Mouse (Mus musculus) MEL (cell line): ENCODE data around the gene Rgl1. TPM values are rescaled to one million over a fixed set of nuclear protein-coding genes. Genes with fewer than 3 reads are reported as not detected.

ENCODE experiments used
- DNase-seq: peaks from one replicate; pipeline ENCODE4 v3.0.0; 2011; ENCODE audit warnings: low read depth, low spot score
- H3K27ac ChIP-seq: 2 replicates; pipeline ENCODE4 v1.5.1; 2012; ENCODE audit warnings: low read depth, mild to moderate bottlenecking, control low read depth, low read length, moderate library complexity; ENCODE audit not compliant: control insufficient read depth
- H3K27me3 ChIP-seq, 2 experiments: fragments of 150-350 bp in 1 of 2; sonication (generic) in 1 of 2; 2 replicates each; pipeline ENCODE4 v1.6.1; 2012; ENCODE audit warnings: low read length in 2 of 2, mild to moderate bottlenecking in 2 of 2, improper control_type of control experiment in 1 of 2, moderate library complexity in 1 of 2; ENCODE audit not compliant: insufficient read depth in 2 of 2, control insufficient read depth in 1 of 2
- H3K36me3 ChIP-seq, 2 experiments: 2 replicates each; pipeline ENCODE4 v1.6.1; 2012 to 2014; ENCODE audit warnings: low read length in 2 of 2, improper control_type of control experiment in 1 of 2, inconsistent platforms in 1 of 2, mild to moderate bottlenecking in 1 of 2; ENCODE audit not compliant: insufficient read depth in 2 of 2, control insufficient read depth in 1 of 2
- H3K4me1 ChIP-seq, 2 experiments: fragments of 150-350 bp in 1 of 2; sonication (generic) in 1 of 2; 2 replicates each; pipeline ENCODE4 v1.6.1; 2012; ENCODE audit warnings: low read length in 2 of 2, improper control_type of control experiment in 1 of 2, mild to moderate bottlenecking in 1 of 2; ENCODE audit not compliant: insufficient read depth in 2 of 2, control insufficient read depth in 1 of 2
- H3K4me3 ChIP-seq, 2 experiments: fragments of 150-350 bp in 1 of 2; sonication (generic) in 1 of 2; 2 replicates each; pipeline ENCODE4 v1.5.1; 2012; ENCODE audit warnings: low read depth in 2 of 2, low read length in 2 of 2, mild to moderate bottlenecking in 2 of 2, moderate library complexity in 2 of 2, control low read depth in 1 of 2, improper control_type of control experiment in 1 of 2; ENCODE audit not compliant: control insufficient read depth in 1 of 2, insufficient read depth in 1 of 2
- H3K79me2 ChIP-seq: 2 replicates; pipeline ENCODE4 v1.6.1; 2012; ENCODE audit warnings: mild to moderate bottlenecking, low read length, moderate library complexity; ENCODE audit not compliant: control insufficient read depth, poor library complexity, insufficient read depth
- H3K9ac ChIP-seq: 2 replicates; pipeline ENCODE4 v1.6.1; 2012; ENCODE audit warnings: low read depth, mild to moderate bottlenecking, control low read depth, low read length, moderate library complexity; ENCODE audit not compliant: control insufficient read depth, poor library complexity, severe bottlenecking
- H3K9me3 ChIP-seq: fragments of 150-350 bp; sonication (generic); replicated peaks from 2 replicates; pipeline ENCODE4 v1.6.1; 2012; ENCODE audit warnings: mild to moderate bottlenecking, low read length, improper control_type of control experiment, moderate library complexity; ENCODE audit not compliant: insufficient read depth
- BHLHE40 ChIP-seq: IDR thresholded peaks from 2 replicates; pipeline ENCODE4 v1.6.1; 2012; ENCODE audit warnings: low read depth, mild to moderate bottlenecking, inconsistent platforms, low read length, improper control_type of control experiment, borderline replicate concordance
- CHD1 ChIP-seq: IDR thresholded peaks from 2 replicates; pipeline ENCODE4 v1.6.1; 2012; ENCODE audit warnings: low read depth, mild to moderate bottlenecking, inconsistent platforms, low read length, improper control_type of control experiment
- CHD2 ChIP-seq: IDR thresholded peaks from 2 replicates; pipeline ENCODE4 v1.6.1; 2011; ENCODE audit warnings: low read length, improper control_type of control experiment
- CTCF ChIP-seq, 3 experiments: IDR thresholded peaks in 2 of 3; conservative IDR thresholded peaks in 1 of 3; 2 replicates each; pipeline ENCODE4 v1.5.1; 2011 to 2012; ENCODE audit warnings: low read length in 3 of 3, low read depth in 2 of 3, mild to moderate bottlenecking in 2 of 3, improper control_type of control experiment in 1 of 3, inconsistent platforms in 1 of 3, mixed read lengths in 1 of 3, moderate library complexity in 1 of 3; ENCODE audit not compliant: control insufficient read depth in 1 of 3, insufficient read depth in 1 of 3, poor library complexity in 1 of 3, severe bottlenecking in 1 of 3
- E2F4 ChIP-seq: IDR thresholded peaks from 2 replicates; pipeline ENCODE4 v1.6.1; 2011; ENCODE audit warnings: low read depth, low read length, improper control_type of control experiment, borderline replicate concordance
- ELF1 ChIP-seq: IDR thresholded peaks from 2 replicates; pipeline ENCODE4 v1.6.1; 2014; ENCODE audit warnings: low read depth, mild to moderate bottlenecking, inconsistent platforms, low read length, improper control_type of control experiment, moderate library complexity
- EP300 ChIP-seq, 2 experiments: IDR thresholded peaks; 2 replicates each; pipeline ENCODE4 v1.6.1; 2011; ENCODE audit warnings: improper control_type of control experiment in 2 of 2, low read length in 2 of 2, low read depth in 1 of 2, mild to moderate bottlenecking in 1 of 2
- ETS1 ChIP-seq: IDR thresholded peaks from 2 replicates; pipeline ENCODE4 v1.6.1; 2012; ENCODE audit warnings: low read depth, mild to moderate bottlenecking, inconsistent platforms, low read length, improper control_type of control experiment, moderate library complexity
- HCFC1 ChIP-seq: IDR thresholded peaks from 2 replicates; pipeline ENCODE4 v1.6.1; 2012; ENCODE audit warnings: low read depth, mild to moderate bottlenecking, inconsistent platforms, low read length, improper control_type of control experiment, moderate library complexity
- JUND ChIP-seq: IDR thresholded peaks from 2 replicates; pipeline ENCODE4 v1.6.1; 2011; ENCODE audit warnings: low read depth, mild to moderate bottlenecking, improper control_type of control experiment, low read length
- KAT2A ChIP-seq: conservative IDR thresholded peaks from 2 replicates; pipeline ENCODE4 v1.6.1; 2012; ENCODE audit warnings: low read depth, low read length, improper control_type of control experiment, inconsistent platforms
- MAFK ChIP-seq: IDR thresholded peaks from 2 replicates; pipeline ENCODE4 v1.6.1; 2011; ENCODE audit warnings: low read depth, mild to moderate bottlenecking, low read length, improper control_type of control experiment, borderline replicate concordance
- MAX ChIP-seq: IDR thresholded peaks from 2 replicates; pipeline ENCODE4 v1.6.1; 2011; ENCODE audit warnings: low read length, improper control_type of control experiment
- MAZ ChIP-seq: IDR thresholded peaks from 2 replicates; pipeline ENCODE4 v1.6.1; 2012; ENCODE audit warnings: low read depth, mild to moderate bottlenecking, inconsistent platforms, low read length, improper control_type of control experiment
- MEF2A ChIP-seq: IDR thresholded peaks from 2 replicates; pipeline ENCODE4 v1.6.1; 2014; ENCODE audit warnings: low read depth, mild to moderate bottlenecking, inconsistent platforms, low read length, improper control_type of control experiment; ENCODE audit not compliant: poor library complexity, insufficient replicate concordance, severe bottlenecking; ENCODE audit errors: extremely low read depth
- MXI1 ChIP-seq: IDR thresholded peaks from 2 replicates; pipeline ENCODE4 v1.6.1; 2011; ENCODE audit warnings: mild to moderate bottlenecking, low read depth, low read length, improper control_type of control experiment
- MYB ChIP-seq: IDR thresholded peaks from 2 replicates; pipeline ENCODE4 v1.6.1; 2011; ENCODE audit warnings: mild to moderate bottlenecking, low read depth, low read length, improper control_type of control experiment
- MYC ChIP-seq: IDR thresholded peaks from 2 replicates; pipeline ENCODE4 v1.6.1; 2011; ENCODE audit warnings: low read depth, mild to moderate bottlenecking, low read length, improper control_type of control experiment, moderate library complexity
- NELFE ChIP-seq: IDR thresholded peaks from 2 replicates; pipeline ENCODE4 v1.6.1; 2011; ENCODE audit warnings: low read depth, low read length, improper control_type of control experiment
- NRF1 ChIP-seq: IDR thresholded peaks from 2 replicates; pipeline ENCODE4 v1.6.1; 2014; ENCODE audit warnings: low read depth, mild to moderate bottlenecking, inconsistent platforms, low read length, improper control_type of control experiment, moderate library complexity; ENCODE audit not compliant: poor library complexity, insufficient read depth, severe bottlenecking
- POLR2A ChIP-seq, 2 experiments: IDR thresholded peaks; 2 replicates each; pipeline ENCODE4 v1.6.1; 2011 to 2012; ENCODE audit warnings: low read length in 2 of 2, mild to moderate bottlenecking in 2 of 2, control low read depth in 1 of 2, improper control_type of control experiment in 1 of 2, low read depth in 1 of 2, moderate library complexity in 1 of 2; ENCODE audit not compliant: control insufficient read depth in 1 of 2, insufficient read depth in 1 of 2, poor library complexity in 1 of 2
- POLR2AphosphoS2 ChIP-seq: IDR thresholded peaks from 2 replicates; pipeline ENCODE4 v1.6.1; 2011; ENCODE audit warnings: low read length, improper control_type of control experiment
- RAD21 ChIP-seq: IDR thresholded peaks from 2 replicates; pipeline ENCODE4 v1.6.1; 2011; ENCODE audit warnings: mild to moderate bottlenecking, low read depth, low read length, improper control_type of control experiment
- RCOR1 ChIP-seq: IDR thresholded peaks from 2 replicates; pipeline ENCODE4 v1.6.1; 2012; ENCODE audit warnings: low read depth, mild to moderate bottlenecking, inconsistent platforms, low read length, improper control_type of control experiment
- SIN3A ChIP-seq: IDR thresholded peaks from 2 replicates; pipeline ENCODE4 v1.6.1; 2012; ENCODE audit warnings: low read length, improper control_type of control experiment, inconsistent platforms
- SMC3 ChIP-seq: IDR thresholded peaks from 2 replicates; pipeline ENCODE4 v1.6.1; 2011; ENCODE audit warnings: low read depth, low read length, improper control_type of control experiment
- TAL1 ChIP-seq: IDR thresholded peaks from 2 replicates; pipeline ENCODE4 v1.6.1; 2012; ENCODE audit warnings: mild to moderate bottlenecking, inconsistent platforms, low read length, moderate library complexity, mixed read lengths
- TBP ChIP-seq: IDR thresholded peaks from 2 replicates; pipeline ENCODE4 v1.8.0; 2011; ENCODE audit warnings: low read depth, low read length, improper control_type of control experiment
- TCF12 ChIP-seq: IDR thresholded peaks from 2 replicates; pipeline ENCODE4 v1.6.1; 2014; ENCODE audit warnings: low read depth, mild to moderate bottlenecking, inconsistent platforms, low read length, improper control_type of control experiment, moderate library complexity
- UBTF ChIP-seq: IDR thresholded peaks from 2 replicates; pipeline ENCODE4 v1.6.1; 2012; ENCODE audit warnings: low read depth, mild to moderate bottlenecking, inconsistent platforms, low read length, improper control_type of control experiment, moderate library complexity, borderline replicate concordance; ENCODE audit not compliant: insufficient read depth
- USF1 ChIP-seq: IDR thresholded peaks from 2 replicates; pipeline ENCODE4 v1.6.1; 2014; ENCODE audit warnings: low read depth, mild to moderate bottlenecking, inconsistent platforms, low read length, improper control_type of control experiment, moderate library complexity
- USF2 ChIP-seq, 2 experiments: IDR thresholded peaks; 2 replicates each; pipeline ENCODE4 v1.6.1; 2011 to 2012; ENCODE audit warnings: improper control_type of control experiment in 2 of 2, low read length in 2 of 2, borderline replicate concordance in 1 of 2, inconsistent platforms in 1 of 2, low read depth in 1 of 2, mild to moderate bottlenecking in 1 of 2; ENCODE audit not compliant: insufficient read depth in 1 of 2
- ZKSCAN1 ChIP-seq: IDR thresholded peaks from 2 replicates; pipeline ENCODE4 v1.6.1; 2012; ENCODE audit warnings: low read depth, mild to moderate bottlenecking, inconsistent platforms, low read length, improper control_type of control experiment, moderate library complexity
- ZMIZ1 ChIP-seq: IDR thresholded peaks from 2 replicates; pipeline ENCODE4 v1.6.1; 2012; ENCODE audit warnings: low read depth, mild to moderate bottlenecking, inconsistent platforms, low read length, improper control_type of control experiment, moderate library complexity
- ZNF384 ChIP-seq: IDR thresholded peaks from 2 replicates; pipeline ENCODE4 v1.6.1; 2012; ENCODE audit warnings: low read depth, mild to moderate bottlenecking, inconsistent platforms, low read length, improper control_type of control experiment
- polyA plus RNA-seq, 2 experiments: library from polyadenylated mRNA; stranded (reverse) in 1 of 2; unstranded in 1 of 2; fragments of >175 nt in 1 of 2; fragments of >200 nt in 1 of 2; gene quantifications; 2 replicates each; pipeline versions ENCODE4 v1.2.1 to v1.2.4; 2012; ENCODE audit warnings: low replicate concordance in 2 of 2, low read depth in 1 of 2; ENCODE audit not compliant: insufficient read length in 2 of 2, insufficient read depth in 1 of 2, missing spikeins in 1 of 2
- total RNA-seq: library from RNA; depleted of rRNA; stranded (reverse); fragments of 300-350 nt; gene quantifications from 2 replicates; pipeline ENCODE4 v1.2.3, GENCODE M21; 2012

The Rgl1 gene
- total and polyA plus RNA-seq, 3 experiments, result 0.12 to 0.39 TPM; not detected in 1

GRCm38 (mm10) chr1:152615987-152616776, 150.0 kb downstream of the Rgl1 start:
- Histone ChIP-seq H3K4me1 (peaks cover 18 to 38% of the 10 kb centered on the region in 2 experiments), H3K27ac (peak overlapping the region; percentile 99), H3K27me3 (no peaks in the 10 kb centered on the region), H3K79me2 (no peaks in the 10 kb centered on the region; the same call in 1 of the 2 replicates), H3K36me3 (peaks cover 0 to 30% of the 10 kb centered on the region in 2 experiments; a peak in 2 of 4 replicates), H3K9ac (peak overlapping the region; percentile 67), H3K9me3 (no peaks in the 10 kb centered on the region), H3K4me3 (peak overlapping the region; percentile 40 to 63)
- peak; percentile 75 for DNase-seq
- TF ChIP-seq CHD1 (no peak), ELF1 (no peak), JUND (no peak), RAD21 (no peak), USF1 (peak; percentile 83), UBTF (no peak), SIN3A (no peak), CTCF (IDR thresholded peaks at IDR 0.05 in 2 of 3, conservative IDR thresholded peaks at IDR 0.05 in 1 of 3; ENCODE audit: control insufficient read depth in 1 of 3, insufficient read depth in 1 of 3, low read depth in 2 of 3, low read length in 3 of 3, poor library complexity in 1 of 3, severe bottlenecking in 1 of 3) (no peak), NRF1 (no peak), TCF12 (peak; percentile 36; the same call in 1 of the 2 replicates), KAT2A (no peak), SMC3 (no peak), NELFE (0 out of 2 replicates have a peak, but pooled peaks have one; percentile 13), ZNF384 (peak; percentile 91), MAZ (no peak), MYB (no peak), ZKSCAN1 (no peak), TAL1 (0 out of 2 replicates have a peak, but pooled peaks have one; percentile 26), POLR2A (IDR thresholded peaks at IDR 0.05; ENCODE audit: control insufficient read depth in 1 of 2, insufficient read depth in 1 of 2, low read depth in 1 of 2, low read length in 2 of 2, poor library complexity in 1 of 2) (peak in 1 of 2 experiments; percentile 45; a peak in 1 of 4 replicates), TBP (no peak; the same call in 1 of the 2 replicates), EP300 (IDR thresholded peaks at IDR 0.05; ENCODE audit: low read depth in 1 of 2, low read length in 2 of 2) (peak; percentile 41 to 57; a peak in 3 of 4 replicates), E2F4 (no peak), BHLHE40 (no peak), ETS1 (peak; percentile 46), POLR2AphosphoS2 (no peak), MEF2A (no peak), MAX (no peak), CHD2 (no peak), HCFC1 (no peak), USF2 (IDR thresholded peaks at IDR 0.05; ENCODE audit: borderline replicate concordance in 1 of 2, insufficient read depth in 1 of 2, low read depth in 1 of 2, low read length in 2 of 2) (no peak), RCOR1 (0 out of 2 replicates have a peak, but pooled peaks have one; percentile 12), MYC (no peak), MXI1 (0 out of 2 replicates have a peak, but pooled peaks have one; percentile 27), ZMIZ1 (no peak; the same call in 1 of the 2 replicates), MAFK (no peak)
